Mouse (Mus musculus) small intestine, adult 10 weeks (tissue): Measurements from ENCODE around the gene Map3k1. TPM values are rescaled to one million over a fixed set of nuclear protein-coding genes. Genes with fewer than 3 reads are reported as not detected.

Source experiments
- polyA plus RNA-seq: library from polyadenylated mRNA; stranded (reverse); fragments of 350-450 nt; fragmentation: Illumina TruSeq; extraction: RNeasy Lipid Tissue Mini Kit (QIAGEN cat#74804); gene quantifications from one replicate; pipeline ENCODE4 v1.2.3, GENCODE M21; 2014; ENCODE audit warnings: low replicate concordance

Map3k1 gene
- 19.6 TPM for polyA plus RNA-seq

DNA sequence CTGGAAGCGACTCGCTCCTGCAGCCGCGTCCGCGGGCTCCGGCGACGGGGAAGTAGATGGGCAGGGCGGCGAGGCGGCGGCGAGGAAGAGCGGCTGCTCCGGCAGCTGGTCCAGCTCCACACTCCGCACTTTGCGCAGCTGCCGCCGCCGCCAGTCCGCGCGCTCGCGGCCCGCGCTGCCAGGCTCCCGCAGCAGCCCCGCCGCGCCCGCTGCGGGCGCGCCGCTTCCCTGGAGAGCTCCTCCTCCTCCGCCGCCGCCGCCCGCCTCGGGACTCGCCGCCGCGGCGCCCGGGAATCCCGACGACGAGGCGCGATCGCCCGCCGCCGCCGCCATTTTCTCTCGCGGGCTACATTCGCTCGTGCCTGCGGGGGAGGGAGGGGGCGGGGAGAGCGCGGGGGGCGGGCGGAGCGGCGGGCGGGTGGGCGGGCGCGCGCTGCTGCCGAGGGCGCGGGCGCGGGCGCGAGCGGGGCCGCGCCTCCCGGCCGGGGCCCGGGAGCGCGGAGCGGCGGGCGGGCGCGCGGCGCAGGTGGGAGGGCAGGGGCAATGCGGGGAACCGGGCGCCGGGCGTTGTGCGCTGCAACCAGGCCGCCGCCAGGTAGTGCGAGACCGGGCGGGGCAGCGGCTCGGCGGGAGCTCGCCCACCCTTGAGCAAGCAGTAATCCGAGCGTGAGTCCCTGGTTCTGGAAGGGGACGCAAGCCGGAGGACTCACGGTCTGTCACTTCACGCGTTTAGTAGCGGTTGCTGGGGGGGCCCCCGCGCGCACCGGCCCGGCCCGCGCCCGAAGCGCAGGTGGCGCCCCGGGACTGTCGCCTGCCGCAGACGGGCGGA is at the start of gene Map3k1:
TSS of gene Map3k1 (minus strand) at position 357 of the 829 bp plus-strand sequence.

Other genes with a start within 250 kb of the Map3k1 start
- gene Gm10198, start 216.2 kb downstream of the Map3k1 start, polyA plus RNA-seq: not detected
- gene Mier3, start 128.0 kb downstream of the Map3k1 start, polyA plus RNA-seq: 49.4 TPM